Mouse (Mus musculus): ENCODE data around the gene Pdcl2.

DNA sequence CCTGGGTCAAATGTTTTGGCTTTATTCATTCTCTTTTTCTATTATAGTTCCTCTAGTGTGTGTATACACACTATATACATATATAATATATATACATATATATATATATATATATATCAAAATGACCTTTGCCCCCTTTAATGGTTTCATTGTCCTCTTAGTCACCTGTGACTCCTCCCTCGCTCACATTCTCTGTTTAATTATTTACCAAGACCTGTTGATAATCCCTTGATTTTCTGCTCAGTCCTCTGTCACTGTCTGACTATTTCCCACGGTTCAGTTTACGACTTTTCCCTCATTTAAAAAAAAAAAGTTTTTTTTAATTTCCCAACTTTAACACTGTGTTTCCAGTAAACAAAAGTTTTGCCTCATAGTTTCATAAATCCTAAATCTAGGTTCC, 24.7 kb downstream of the Pdcl2 start:
- TF ChIP-seq CTCF (IDR thresholded peaks at IDR 0.05; ENCODE audit: borderline replicate concordance, extremely low read depth, insufficient read depth, insufficient read length) (no peak), POLR2A (IDR thresholded peaks at IDR 0.05; ENCODE audit: borderline replicate concordance, extremely low read depth, insufficient read depth, insufficient read length, poor library complexity, severe bottlenecking) (no peak)

Data from brain, embryonic 14.5 days (tissue).